Mouse (Mus musculus): Measurements from ENCODE around the gene Mpnd. TPM values are rescaled to one million over a fixed set of nuclear protein-coding genes. Genes with fewer than 3 reads are reported as not detected.

The Mpnd gene
- polyA plus RNA-seq, 1 experiment from 2014 or later: 158 TPM

DNA sequence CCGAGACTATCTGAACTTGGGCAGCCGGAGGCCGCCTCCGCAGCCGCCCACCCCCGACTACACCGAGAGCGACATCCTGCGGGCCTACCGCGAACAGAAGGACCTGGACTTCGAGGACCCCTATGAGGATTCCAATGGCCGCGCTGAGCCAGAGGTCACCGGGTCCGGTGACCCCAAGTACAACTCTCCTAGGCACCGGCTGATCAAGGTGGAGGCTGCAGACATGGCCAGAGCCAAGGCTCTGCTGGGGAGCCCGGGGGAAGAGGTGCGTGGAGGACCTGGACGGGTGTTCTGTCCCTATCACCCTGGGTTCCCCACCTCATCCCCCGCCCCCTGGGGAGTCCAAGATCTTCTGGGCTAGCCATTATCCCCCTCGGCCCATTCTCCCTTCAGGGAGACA is 34.1 kb upstream of the Mpnd start:
- 0 out of 2 replicates have a peak, but pooled peaks cover 3% of the 10 kb centered on the region for H3K36me3 ChIP-seq (ENCODE audit: control insufficient read depth, insufficient read depth, low read length)
- no peak overlapping the region for H3K27ac ChIP-seq (ENCODE audit: low read depth, low read length)
- H3K27me3 ChIP-seq (ENCODE audit: control insufficient read depth, insufficient read depth, low read length): no peaks in the 10 kb centered on the region
- H3K9me3 ChIP-seq (ENCODE audit: control insufficient read depth, low read length): no peaks in the 10 kb centered on the region
- H3K4me1 ChIP-seq (ENCODE audit: control insufficient read depth, insufficient read depth, low read length): peaks cover 10% of the 10 kb centered on the region
- no peak for DNase-seq (ENCODE audit: low spot score, missing footprints)
- peak overlapping the region; percentile 81 for H3K9ac ChIP-seq (ENCODE audit: low read length)
- peak overlapping the region; percentile 68 for H3K4me2 ChIP-seq
- ATAC-seq (ENCODE audit: low FRiP score): no peak
- peak overlapping the region; percentile 52 for H3K4me3 ChIP-seq (ENCODE audit: low read depth, low read length)
- 16% methylated on average over 22 of the region's 22 CpGs for WGBS

GRCm38 (mm10) chr17:55976255-55976862 is 29.2 kb upstream of the Mpnd start:
- ATAC-seq (ENCODE audit: low FRiP score): peak; percentile 79
- peaks cover 6% of the 10 kb centered on the region for H3K4me1 ChIP-seq (ENCODE audit: control insufficient read depth, insufficient read depth, low read length)
- H3K9ac ChIP-seq (ENCODE audit: low read length): no peak overlapping the region
- DNase-seq (ENCODE audit: low spot score, missing footprints): peak; percentile 91
- H3K27me3 ChIP-seq (ENCODE audit: control insufficient read depth, insufficient read depth, low read length): no peaks in the 10 kb centered on the region; the same call in 1 of the 2 replicates
- H3K4me2 ChIP-seq: no peak overlapping the region
- 21% methylated on average over 13 of the region's 13 CpGs for WGBS
- peak overlapping the region; percentile 30; the same call in 1 of the 2 replicates for H3K27ac ChIP-seq (ENCODE audit: low read depth, low read length)
- H3K9me3 ChIP-seq (ENCODE audit: control insufficient read depth, low read length): no peaks in the 10 kb centered on the region
- H3K4me3 ChIP-seq (ENCODE audit: low read depth, low read length): no peak overlapping the region
- no peaks in the 10 kb centered on the region for H3K36me3 ChIP-seq (ENCODE audit: control insufficient read depth, insufficient read depth, low read length)

DNA sequence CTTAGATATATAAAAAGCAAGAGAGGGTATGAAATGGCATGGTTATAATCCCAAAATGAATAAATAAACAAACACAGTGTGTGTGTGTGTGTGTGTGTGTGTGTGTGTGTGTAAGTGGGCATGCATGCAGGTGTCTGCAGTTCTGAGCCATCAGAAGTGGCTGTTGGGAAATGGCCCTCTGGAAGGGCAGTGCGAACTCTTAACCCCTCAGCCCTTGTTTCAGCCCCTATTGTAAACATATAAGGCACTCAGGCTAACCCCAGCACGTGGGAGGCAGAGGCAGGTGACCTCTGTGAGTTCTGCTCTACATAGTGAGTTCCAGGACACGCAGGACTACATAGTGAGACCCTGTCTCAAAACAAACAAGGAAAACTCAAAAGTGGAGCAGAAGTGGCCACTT is 28.2 kb upstream of the Mpnd start:
- Histone ChIP-seq H3K4me1 (ENCODE audit: control insufficient read depth, insufficient read depth, low read length) (peaks cover 4% of the 10 kb centered on the region), H3K27ac (ENCODE audit: low read depth, low read length) (0 out of 2 replicates have a peak overlapping the region, but pooled peaks have one; percentile 30), H3K9ac (ENCODE audit: low read length) (no peak overlapping the region), H3K36me3 (ENCODE audit: control insufficient read depth, insufficient read depth, low read length) (no peaks in the 10 kb centered on the region), H3K27me3 (ENCODE audit: control insufficient read depth, insufficient read depth, low read length) (no peaks in the 10 kb centered on the region; the same call in 1 of the 2 replicates), H3K4me2 (no peak overlapping the region), H3K9me3 (ENCODE audit: control insufficient read depth, low read length) (no peaks in the 10 kb centered on the region), H3K4me3 (ENCODE audit: low read depth, low read length) (no peak overlapping the region)
- 70% methylated on average over 3 of the region's 3 CpGs for WGBS
- no peak for ATAC-seq (ENCODE audit: low FRiP score)
- no peak for DNase-seq (ENCODE audit: low spot score, missing footprints)

DNA sequence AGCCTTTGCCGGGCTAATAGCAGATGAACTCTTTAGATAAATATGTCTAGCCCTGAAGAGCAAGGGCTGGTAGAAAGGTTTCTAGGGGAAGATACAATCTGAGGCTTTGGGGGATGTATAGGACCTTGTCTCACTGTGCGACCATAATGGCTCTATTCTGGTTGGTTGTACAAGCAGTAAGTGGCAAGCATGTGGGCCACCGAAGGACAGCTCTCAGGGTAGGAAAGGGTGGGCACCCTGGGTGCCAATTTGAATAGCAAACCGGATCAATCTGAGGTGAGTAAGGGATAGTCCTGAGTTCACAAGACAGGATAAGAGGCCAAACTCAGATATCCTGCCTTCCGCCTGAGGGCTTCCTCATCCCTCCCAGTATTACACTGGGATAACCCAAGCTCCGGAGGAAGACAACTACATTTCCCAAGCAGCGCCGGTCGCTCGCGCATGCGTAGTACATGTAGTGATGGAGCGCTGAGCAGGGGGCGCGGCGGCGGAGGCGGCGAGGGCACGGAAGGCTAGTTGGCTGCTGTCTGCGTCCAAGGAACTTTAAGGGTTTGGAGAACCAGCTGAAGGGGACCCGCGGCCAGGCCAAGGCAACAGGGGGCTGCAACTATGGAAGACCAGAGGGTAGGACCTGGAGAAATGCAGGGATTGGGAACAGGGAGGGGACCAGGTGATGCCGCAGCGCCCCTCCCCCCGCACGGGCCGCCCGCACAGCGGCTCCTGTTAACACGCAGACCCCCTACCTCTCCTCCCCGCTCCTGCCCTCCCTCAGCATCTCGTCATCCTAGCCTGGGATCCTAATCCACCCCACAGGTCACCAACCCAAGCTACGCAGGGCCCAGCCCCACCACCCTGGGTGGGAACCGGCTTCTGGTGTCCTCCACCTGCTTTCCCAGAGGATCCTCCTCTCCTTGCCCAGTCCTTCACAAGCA is 19.2 kb upstream of the Mpnd start, which contains the start of gene Fsd1:
Fsd1 (plus strand) TSS at position 480 of the 932 bp plus-strand sequence.
- peak within 1 kb of the TSS; percentile 75 for H3K9ac ChIP-seq (ENCODE audit: low read length)
- peak; percentile 97 for DNase-seq (ENCODE audit: low spot score, missing footprints)
- peak; percentile 86 for ATAC-seq (ENCODE audit: low FRiP score)
- WGBS: 8% methylated on average over 33 of the region's 35 CpGs
- H3K4me3 ChIP-seq (ENCODE audit: low read depth, low read length): peak within 1 kb of the TSS; percentile 74
- no peaks in the 10 kb centered on the region for H3K36me3 ChIP-seq (ENCODE audit: control insufficient read depth, insufficient read depth, low read length)
- H3K27me3 ChIP-seq (ENCODE audit: control insufficient read depth, insufficient read depth, low read length): no peaks in the 10 kb centered on the region
- no peaks in the 10 kb centered on the region for H3K9me3 ChIP-seq (ENCODE audit: control insufficient read depth, low read length)
- H3K4me1 ChIP-seq (ENCODE audit: control insufficient read depth, insufficient read depth, low read length): peaks cover 6% of the 10 kb centered on the region
- H3K27ac ChIP-seq (ENCODE audit: low read depth, low read length): no peak within 1 kb of the TSS
- peak within 1 kb of the TSS; percentile 77 for H3K4me2 ChIP-seq

DNA sequence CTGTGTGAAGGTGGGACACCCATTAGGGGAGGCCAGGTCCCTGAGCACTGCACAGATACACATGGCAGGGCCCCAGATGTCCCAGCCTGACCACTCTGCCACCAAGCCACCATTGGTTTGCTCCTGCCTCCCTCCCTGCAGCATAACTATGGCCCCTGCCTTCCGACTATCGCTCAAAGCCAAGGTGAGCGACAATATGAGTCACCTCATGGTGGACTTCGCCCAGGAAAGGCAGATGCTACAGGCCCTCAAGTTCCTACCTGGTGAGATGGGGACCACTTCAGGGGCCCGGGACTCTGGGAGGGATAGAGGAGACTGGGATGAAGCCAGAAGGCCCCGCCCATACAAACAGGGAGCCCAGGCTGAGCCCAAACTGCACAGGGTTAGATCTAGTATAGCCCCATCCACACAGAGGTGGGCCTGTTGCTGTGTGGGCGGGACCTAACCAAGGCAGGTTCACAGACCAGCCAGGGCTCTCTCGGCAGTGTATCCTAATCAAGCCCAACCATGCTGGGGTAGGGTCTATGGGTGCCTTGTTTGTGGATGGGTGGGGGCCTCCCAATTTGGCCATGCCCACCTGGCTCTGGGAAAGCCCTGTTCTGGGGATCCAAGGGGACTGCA is 15.1 kb upstream of the Mpnd start:
- H3K4me2 ChIP-seq: no peak overlapping the region
- no peaks in the 10 kb centered on the region for H3K36me3 ChIP-seq (ENCODE audit: control insufficient read depth, insufficient read depth, low read length)
- no peak overlapping the region for H3K27ac ChIP-seq (ENCODE audit: low read depth, low read length)
- no peak overlapping the region for H3K9ac ChIP-seq (ENCODE audit: low read length)
- DNase-seq (ENCODE audit: low spot score, missing footprints) (no peak), ATAC-seq (ENCODE audit: low FRiP score) (no peak)
- no peaks in the 10 kb centered on the region for H3K27me3 ChIP-seq (ENCODE audit: control insufficient read depth, insufficient read depth, low read length)
- WGBS: 89% methylated on average over 8 of the region's 8 CpGs
- peaks cover 6% of the 10 kb centered on the region for H3K4me1 ChIP-seq (ENCODE audit: control insufficient read depth, insufficient read depth, low read length)
- H3K9me3 ChIP-seq (ENCODE audit: control insufficient read depth, low read length): no peaks in the 10 kb centered on the region
- no peak overlapping the region for H3K4me3 ChIP-seq (ENCODE audit: low read depth, low read length)

GRCm38 (mm10) chr17:55996007-55996406 is 9.5 kb upstream of the Mpnd start:
- Histone ChIP-seq H3K36me3 (ENCODE audit: control insufficient read depth, insufficient read depth, low read length) (0 out of 2 replicates have a peak, but pooled peaks cover 2% of the 10 kb centered on the region), H3K27me3 (ENCODE audit: control insufficient read depth, insufficient read depth, low read length) (peaks cover 7% of the 10 kb centered on the region; the same call in 1 of the 2 replicates), H3K4me2 (no peak overlapping the region), H3K4me1 (ENCODE audit: control insufficient read depth, insufficient read depth, low read length) (peaks cover 2% of the 10 kb centered on the region; the same call in 1 of the 2 replicates), H3K4me3 (ENCODE audit: low read depth, low read length) (no peak overlapping the region), H3K9ac (ENCODE audit: low read length) (no peak overlapping the region), H3K9me3 (ENCODE audit: control insufficient read depth, low read length) (no peaks in the 10 kb centered on the region), H3K27ac (ENCODE audit: low read depth, low read length) (no peak overlapping the region)
- DNase-seq (ENCODE audit: low spot score, missing footprints) (no peak), ATAC-seq (ENCODE audit: low FRiP score) (no peak)
- 87% methylated on average over 15 of the region's 15 CpGs for WGBS

DNA sequence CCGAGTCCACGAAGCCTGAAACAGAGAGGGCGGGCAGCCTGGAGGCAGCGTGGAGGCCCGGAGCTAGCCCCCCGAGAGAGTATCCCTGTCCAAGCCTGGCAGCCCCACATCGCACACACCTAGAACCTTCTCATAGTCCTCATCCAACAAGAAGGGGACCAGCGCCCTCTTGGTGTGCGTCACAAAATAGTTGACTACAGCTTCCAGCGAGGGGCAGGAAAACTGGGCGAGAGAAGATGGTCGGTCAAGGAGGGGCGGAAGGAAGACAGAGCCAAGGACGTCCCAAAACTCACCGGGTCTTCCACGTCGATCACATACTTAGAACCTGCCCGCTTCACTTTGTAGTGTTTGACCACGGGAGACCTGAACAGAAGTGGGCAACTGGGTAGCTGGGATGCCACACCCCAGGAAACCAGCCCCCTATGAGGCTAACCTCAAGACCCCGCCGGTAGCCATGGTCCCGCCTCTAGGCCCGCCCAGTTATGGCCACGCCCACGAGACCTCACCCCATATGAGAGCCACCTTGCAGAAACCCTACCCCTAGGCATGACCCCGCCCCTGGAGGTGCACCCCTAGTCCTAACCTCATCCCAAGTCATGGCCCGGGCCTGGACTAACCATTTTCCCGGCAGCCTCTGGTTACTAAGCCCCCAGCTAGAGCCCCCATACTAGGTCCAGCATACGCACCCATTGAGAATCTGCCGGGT is 5.6 kb upstream of the Mpnd start:
- H3K9me3 ChIP-seq (ENCODE audit: control insufficient read depth, low read length): no peaks in the 10 kb centered on the region
- H3K9ac ChIP-seq (ENCODE audit: low read length): no peak overlapping the region
- no peak for DNase-seq (ENCODE audit: low spot score, missing footprints)
- peak; percentile 36 for ATAC-seq (ENCODE audit: low FRiP score)
- H3K4me1 ChIP-seq (ENCODE audit: control insufficient read depth, insufficient read depth, low read length): peaks cover 2% of the 10 kb centered on the region; the same call in 1 of the 2 replicates
- no peak overlapping the region for H3K27ac ChIP-seq (ENCODE audit: low read depth, low read length)
- H3K4me2 ChIP-seq: peak overlapping the region; percentile 33
- H3K36me3 ChIP-seq (ENCODE audit: control insufficient read depth, insufficient read depth, low read length): 0 out of 2 replicates have a peak, but pooled peaks cover 2% of the 10 kb centered on the region
- H3K27me3 ChIP-seq (ENCODE audit: control insufficient read depth, insufficient read depth, low read length): peaks cover 7% of the 10 kb centered on the region; the same call in 1 of the 2 replicates
- 6% methylated on average over 30 of the region's 30 CpGs for WGBS
- H3K4me3 ChIP-seq (ENCODE audit: low read depth, low read length): no peak overlapping the region

- 91% methylated on average over 3 of the region's 3 CpGs for WGBS
- Histone ChIP-seq H3K9me3 (ENCODE audit: control insufficient read depth, low read length) (no peaks in the 10 kb centered on the region), H3K4me3 (ENCODE audit: low read depth, low read length) (no peak overlapping the region), H3K27me3 (ENCODE audit: control insufficient read depth, insufficient read depth, low read length) (peaks cover 7% of the 10 kb centered on the region; the same call in 1 of the 2 replicates), H3K4me2 (no peak overlapping the region), H3K4me1 (ENCODE audit: control insufficient read depth, insufficient read depth, low read length) (peaks cover 8% of the 10 kb centered on the region), H3K27ac (ENCODE audit: low read depth, low read length) (no peak overlapping the region), H3K36me3 (ENCODE audit: control insufficient read depth, insufficient read depth, low read length) (no peaks in the 10 kb centered on the region), H3K9ac (ENCODE audit: low read length) (no peak overlapping the region)
- no peak for DNase-seq (ENCODE audit: low spot score, missing footprints)
- no peak for ATAC-seq (ENCODE audit: low FRiP score)
Observed at GRCm38 (mm10) chr17:56003000-56003399, 2.5 kb upstream of the Mpnd start.
